Comparison of ENCODE assay signal across 28 mouse cellular contexts in genomic region chr19:3902966-3903365, GRCm38 (mm10). TPM values are rescaled to one million over a fixed set of nuclear protein-coding genes. Genes with fewer than 3 reads are reported as not detected.
DNase-seq lines count a peak whose midpoint lies in the region; ATAC-seq and TF ChIP-seq lines count a peak whose summit lies in the region.
"Had no signal": no experiment of that assay in that cellular context is flagged by ENCODE, and none has a peak within 500 bp of the region (broad histone marks: within the 10 kb centered on the region; RNA-seq: fewer than 3 reads in every experiment).

No protein-coding gene starts in this region.

- no peak overlapping the region for H3K4me3 ChIP-seq in hindbrain, embryonic 12.5 days
- H3K4me3 ChIP-seq in hindbrain, embryonic 11.5 days (ENCODE audit: low read depth, low read length), result no peak overlapping the region
- H3K4me3 ChIP-seq in E14TG2a.4 (replicated peaks; ENCODE audit: low read length) (peak overlapping the region; percentile 75), macrophage (ENCODE audit: inconsistent target) (peak overlapping the region; percentile 7; the same call in 1 of the 2 replicates)
- H3K4me3 ChIP-seq: embryonic facial prominence, embryonic 13.5 days; forebrain, embryonic 10.5 days; forebrain, embryonic 15.5 days; heart, embryonic 10.5 days; heart, embryonic 15.5 days; limb, embryonic 12.5 days; liver, embryonic 15.5 days had no signal

- H3K9ac ChIP-seq in hindbrain, embryonic 12.5 days, result 0 out of 2 replicates have a peak overlapping the region, but pooled peaks have one; percentile 13
- H3K9ac ChIP-seq in hindbrain, embryonic 11.5 days (ENCODE audit: low read depth, low read length), result no peak overlapping the region
- H3K9ac ChIP-seq: forebrain, embryonic 15.5 days; heart, embryonic 15.5 days; hindbrain, embryonic 14.5 days; limb, embryonic 12.5 days; liver, embryonic 15.5 days; lung, embryonic 14.5 days had no signal

- no peak overlapping the region for H3K4me2 ChIP-seq in hindbrain, embryonic 12.5 days (replicated peaks)
- H3K4me2 ChIP-seq in hindbrain, embryonic 11.5 days (replicated peaks; ENCODE audit: low read depth, low read length), result no peak overlapping the region
- H3K4me2 ChIP-seq: forebrain, embryonic 15.5 days; heart, embryonic 15.5 days; hindbrain, embryonic 14.5 days; limb, embryonic 12.5 days; liver, embryonic 15.5 days; lung, embryonic 14.5 days had no signal

- no peak overlapping the region for H3K27ac ChIP-seq in hindbrain, embryonic 12.5 days
- no peak overlapping the region for H3K27ac ChIP-seq in hindbrain, embryonic 11.5 days (ENCODE audit: low read depth, low read length)
- H3K27ac ChIP-seq in macrophage, result peak overlapping the region; percentile 25
- H3K27ac ChIP-seq: embryonic facial prominence, embryonic 13.5 days; forebrain, embryonic 10.5 days; forebrain, embryonic 15.5 days; heart, embryonic 10.5 days; heart, embryonic 15.5 days; hindbrain, embryonic 14.5 days; limb, embryonic 12.5 days; liver, embryonic 15.5 days had no signal

- H3K36me3 ChIP-seq in hindbrain, embryonic 12.5 days, result peaks cover 9% of the 10 kb centered on the region
- H3K36me3 ChIP-seq in hindbrain, embryonic 11.5 days (ENCODE audit: control insufficient read depth, insufficient read depth, low read length), result no peaks in the 10 kb centered on the region
- H3K36me3 ChIP-seq in E14TG2a.4 (ENCODE audit: insufficient read depth, low read length) (peaks cover 30% of the 10 kb centered on the region), macrophage (ENCODE audit: inconsistent target) (peaks cover 49% of the 10 kb centered on the region)
- H3K36me3 ChIP-seq: forebrain, embryonic 15.5 days had no signal

- peaks cover 23% of the 10 kb centered on the region for H3K4me1 ChIP-seq in hindbrain, embryonic 12.5 days
- H3K4me1 ChIP-seq in hindbrain, embryonic 11.5 days (replicated peaks; ENCODE audit: control insufficient read depth, insufficient read depth, low read length), result peaks cover 9% of the 10 kb centered on the region
- H3K4me1 ChIP-seq in E14TG2a.4 (replicated peaks; ENCODE audit: low read depth, low read length), result peaks cover 64% of the 10 kb centered on the region

- no peaks in the 10 kb centered on the region; the same call in 1 of the 2 replicates for H3K27me3 ChIP-seq in hindbrain, embryonic 12.5 days
- 0 out of 2 replicates have a peak, but pooled peaks cover 2% of the 10 kb centered on the region for H3K27me3 ChIP-seq in hindbrain, embryonic 11.5 days (ENCODE audit: control insufficient read depth, insufficient read depth, low read length)
- peaks cover 30% of the 10 kb centered on the region for H3K27me3 ChIP-seq in E14TG2a.4 (ENCODE audit: insufficient read depth, low read length)
- H3K27me3 ChIP-seq: embryonic facial prominence, embryonic 13.5 days; forebrain, embryonic 15.5 days; heart, embryonic 15.5 days; limb, embryonic 12.5 days; liver, embryonic 15.5 days had no signal

- DNase-seq in hindbrain, embryonic 11.5 days (ENCODE audit: low spot score), result no peak
- DNase-seq in thymus, postnatal 25 days, result peak; percentile 50
- DNase-seq in embryo, embryonic 9.5 days (ENCODE audit: extremely low spot score), result no peak
- no peak for DNase-seq in cerebellum, adult 11 months
- DNase-seq: adrenal gland, postnatal 25 days; cerebellum, adult 8-10 months; cerebellum, postnatal 25 days; gastrocnemius, postnatal 10 days; kidney, adult 11 months; kidney, postnatal 14 days; layer of hippocampus, adult 9-11 months; lung, embryonic 14.5 days; lung, postnatal 14 days; midbrain, embryonic 14.5 days; right cerebral cortex, adult 18-20 months; spleen, adult 18-20 months had no signal

- H3K79me2 ChIP-seq in macrophage (ENCODE audit: inconsistent target), result peaks cover 91% of the 10 kb centered on the region

- no peaks in the 10 kb centered on the region for H3K9me3 ChIP-seq in hindbrain, embryonic 12.5 days (replicated peaks)
- no peaks in the 10 kb centered on the region for H3K9me3 ChIP-seq in hindbrain, embryonic 11.5 days (ENCODE audit: control insufficient read depth, low read length)
- no peaks in the 10 kb centered on the region for H3K9me3 ChIP-seq in E14TG2a.4 (ENCODE audit: low read length)
- H3K9me3 ChIP-seq: embryonic facial prominence, embryonic 13.5 days; forebrain, embryonic 10.5 days; forebrain, embryonic 15.5 days; heart, embryonic 10.5 days; heart, embryonic 15.5 days; limb, embryonic 12.5 days; liver, embryonic 15.5 days had no signal

- ATAC-seq in hindbrain, embryonic 12.5 days (ENCODE audit: low FRiP score), result no peak
- ATAC-seq in hindbrain, embryonic 11.5 days (ENCODE audit: low FRiP score), result no peak
- ATAC-seq: forebrain, embryonic 15.5 days; inflammation-experienced regulatory T-cells, adult 6 months had no signal

- 79% methylated on average over 12 of the region's 12 CpGs for WGBS in hindbrain, embryonic 12.5 days
- 83% methylated on average over 12 of the region's 12 CpGs for WGBS in hindbrain, embryonic 11.5 days
- WGBS in macrophage (ENCODE audit: missing documents), result 29% methylated on average over 12 of the region's 12 CpGs

- TF ChIP-seq CTCF in E14TG2a.4 (conservative IDR thresholded peaks at IDR 0.05; ENCODE audit: low read length), result no peak

RNA-seq across cellular contexts. Expression of gene Tcirg1, which starts 4.0 kb away (rescaled TPM):
- polyA plus RNA-seq in hindbrain, embryonic 12.5 days (2016; fragmentation: Nextera tagmentation; extraction: Ambion mirVana), result 24.9 and 29.9 TPM in 2 replicates
- polyA plus RNA-seq in hindbrain, embryonic 11.5 days (2014; fragmentation: Nextera tagmentation; extraction: Ambion mirVana), result 10.7 and 11.6 TPM in 2 replicates
- 1,000 to 10,000 TPM; 2,108 to 6,099 (median 4,045) TPM for total RNA-seq in macrophage (2018; cell fraction: chromatin; rRNA removed)
- total RNA-seq in macrophage (2018; cell fraction: cytosol; rRNA removed), result 100 to 1,000 TPM; 327 to 726 (median 484) TPM
- 1,000 to 10,000 TPM; 1,431 to 3,048 (median 2,231) TPM for total RNA-seq in macrophage (2018; cell fraction: nucleus; rRNA removed)
- polyA plus RNA-seq in macrophage (2018), result 359 to 665 TPM (median 410 TPM) in 3 replicates

RNA-seq across cellular contexts. Expression of gene Ndufs8, which starts 9.6 kb away (rescaled TPM):
- polyA plus RNA-seq in hindbrain, embryonic 12.5 days (2016; fragmentation: Nextera tagmentation; extraction: Ambion mirVana), result 180 and 207 TPM in 2 replicates
- polyA plus RNA-seq in hindbrain, embryonic 11.5 days (2014; fragmentation: Nextera tagmentation; extraction: Ambion mirVana), result 240 and 258 TPM in 2 replicates
- total RNA-seq in macrophage (2018; cell fraction: chromatin; rRNA removed), result 10 to 100 TPM in 13 of 26 experiments, 1 to 10 TPM in 13; 3.0 to 21.4 (median 9.9) TPM
- total RNA-seq in macrophage (2018; cell fraction: cytosol; rRNA removed), result 10 to 100 TPM; 59.2 to 98.0 (median 81.8) TPM
- total RNA-seq in macrophage (2018; cell fraction: nucleus; rRNA removed), result 10 to 100 TPM in 22 of 26 experiments, 1 to 10 TPM in 4; 7.7 to 35.0 (median 19.8) TPM
- 65.9 to 103 TPM (median 95.7 TPM) in 3 replicates for polyA plus RNA-seq in macrophage (2018)

RNA-seq across cellular contexts. Expression of gene Aldh3b1, which starts 26.6 kb away (rescaled TPM):
- polyA plus RNA-seq in hindbrain, embryonic 12.5 days (2016; fragmentation: Nextera tagmentation; extraction: Ambion mirVana), result 1.0 and 1.2 TPM in 2 replicates
- polyA plus RNA-seq in hindbrain, embryonic 11.5 days (2014; fragmentation: Nextera tagmentation; extraction: Ambion mirVana), result 0.59 and 1.4 TPM in 2 replicates
- 10 to 100 TPM in 22 of 26 experiments, 1 to 10 TPM in 4; 6.7 to 54.0 (median 33.8) TPM for total RNA-seq in macrophage (2018; cell fraction: chromatin; rRNA removed)
- 10 to 100 TPM; 53.2 to 92.7 (median 74.8) TPM for total RNA-seq in macrophage (2018; cell fraction: cytosol; rRNA removed)
- total RNA-seq in macrophage (2018; cell fraction: nucleus; rRNA removed), result 10 to 100 TPM; 15.3 to 80.6 (median 43.0) TPM
- 57.7 to 77.8 TPM (median 67.9 TPM) in 3 replicates for polyA plus RNA-seq in macrophage (2018)

RNA-seq across cellular contexts. Expression of gene Unc93b1, which starts 32.0 kb away (rescaled TPM):
- 8.1 and 8.5 TPM in 2 replicates for polyA plus RNA-seq in hindbrain, embryonic 12.5 days (2016; fragmentation: Nextera tagmentation; extraction: Ambion mirVana)
- polyA plus RNA-seq in hindbrain, embryonic 11.5 days (2014; fragmentation: Nextera tagmentation; extraction: Ambion mirVana), result 5.1 and 6.4 TPM in 2 replicates
- total RNA-seq in macrophage (2018; cell fraction: chromatin; rRNA removed), result 1,000 to 10,000 TPM in 8 of 26 experiments, 100 to 1,000 TPM in 18; 216 to 1,289 (median 786) TPM
- total RNA-seq in macrophage (2018; cell fraction: cytosol; rRNA removed), result 1,000 to 10,000 TPM in 1 of 26 experiments, 100 to 1,000 TPM in 25; 460 to 1,074 (median 715) TPM
- 1,000 to 10,000 TPM in 15 of 26 experiments, 100 to 1,000 TPM in 11; 504 to 1,525 (median 1,073) TPM for total RNA-seq in macrophage (2018; cell fraction: nucleus; rRNA removed)
- 421 to 814 TPM (median 651 TPM) in 3 replicates for polyA plus RNA-seq in macrophage (2018)

RNA-seq across cellular contexts. Expression of gene Chka, which starts 51.4 kb away (rescaled TPM):
- polyA plus RNA-seq in hindbrain, embryonic 12.5 days (2016; fragmentation: Nextera tagmentation; extraction: Ambion mirVana), result 63.2 and 66.8 TPM in 2 replicates
- polyA plus RNA-seq in hindbrain, embryonic 11.5 days (2014; fragmentation: Nextera tagmentation; extraction: Ambion mirVana), result 50.3 and 63.7 TPM in 2 replicates
- 1,000 to 10,000 TPM in 4 of 26 experiments, 100 to 1,000 TPM in 22; 144 to 1,395 (median 235) TPM for total RNA-seq in macrophage (2018; cell fraction: chromatin; rRNA removed)
- 10 to 100 TPM in 24 of 26 experiments, 1 to 10 TPM in 2; 8.5 to 48.8 (median 14.3) TPM for total RNA-seq in macrophage (2018; cell fraction: cytosol; rRNA removed)
- 100 to 1,000 TPM in 20 of 26 experiments, 10 to 100 TPM in 6; 61.0 to 960 (median 161) TPM for total RNA-seq in macrophage (2018; cell fraction: nucleus; rRNA removed)
- 11.1 to 17.8 TPM (median 15.8 TPM) in 3 replicates for polyA plus RNA-seq in macrophage (2018)

Comparison
In these comparisons a context has a peak if more than half of its experiments do, and no peak if none do; other contexts are left out.
1. H3K4me3 ChIP-seq: peak in E14TG2a.4 (single experiment) and macrophage (single experiment); none in hindbrain, embryonic 12.5 days (single experiment) and hindbrain, embryonic 11.5 days (single experiment).
2. RNA of gene Tcirg1, which starts 4.0 kb away (polyA plus RNA-seq): 359 to 665 TPM in macrophage; 24.9 to 29.9 TPM in hindbrain, embryonic 12.5 days and 10.7 to 11.6 TPM in hindbrain, embryonic 11.5 days; every median in the first group is over 10 times any median in the second.
3. RNA of gene Aldh3b1, which starts 26.6 kb away (polyA plus RNA-seq): 57.7 to 77.8 TPM in macrophage; 1.0 to 1.2 TPM in hindbrain, embryonic 12.5 days and 0.59 to 1.4 TPM in hindbrain, embryonic 11.5 days; every median in the first group is over 10 times any median in the second.